Mouse (Mus musculus) MEL-GATA-1-ER (cell line): ENCODE data around the gene Rtn4rl1.
"Not testable (repeated sequence)": the region's sequence is repeated elsewhere in the genome, so short reads cannot be mapped to it uniquely, and the experiment has no call there.

Experiments
- DNase-seq: peaks from one replicate; pipeline ENCODE4 v3.0.0-alpha.2; 2012; ENCODE audit warnings: low read depth; ENCODE audit errors: extremely low read depth

The Rtn4rl1 gene

GRCm38 (mm10) chr11:75165441-75166192, 28.0 kb upstream of the Rtn4rl1 start:
- DNase-seq: no peak

- no peak for DNase-seq
Measured at GRCm38 (mm10) chr11:75166193-75166842, 27.3 kb upstream of the Rtn4rl1 start.

GRCm38 (mm10) chr11:75166861-75167642, 26.5 kb upstream of the Rtn4rl1 start:
- DNase-seq: no peak

GRCm38 (mm10) chr11:75167643-75168589, 25.7 kb upstream of the Rtn4rl1 start:
- DNase-seq: no peak

- DNase-seq: no peak
Measured at GRCm38 (mm10) chr11:75168590-75169361, 24.8 kb upstream of the Rtn4rl1 start.

GRCm38 (mm10) chr11:75169405-75170080, 24.0 kb upstream of the Rtn4rl1 start, which contains the start of gene Hic1:
TSS of gene Hic1 (minus strand) at chr11:75169519.
- no peak for DNase-seq

- DNase-seq: peak; percentile 93
Measured at GRCm38 (mm10) chr11:75170136-75170751, 23.3 kb upstream of the Rtn4rl1 start.

- DNase-seq: no peak
Measured at GRCm38 (mm10) chr11:75171186-75171865, 22.3 kb upstream of the Rtn4rl1 start.

- DNase-seq: no peak
Measured at GRCm38 (mm10) chr11:75172151-75173094, 21.2 kb upstream of the Rtn4rl1 start.

GRCm38 (mm10) chr11:75173095-75173798, 20.3 kb upstream of the Rtn4rl1 start:
- DNase-seq: no peak

GRCm38 (mm10) chr11:75173799-75174165, 19.8 kb upstream of the Rtn4rl1 start:
- no peak for DNase-seq

GRCm38 (mm10) chr11:75174574-75174973, 19.0 kb upstream of the Rtn4rl1 start:
- DNase-seq: not testable (repeated sequence)

GRCm38 (mm10) chr11:75178011-75178410, 15.6 kb upstream of the Rtn4rl1 start:
- DNase-seq: no peak

GRCm38 (mm10) chr11:75178672-75179208, 14.8 kb upstream of the Rtn4rl1 start, which contains the start of gene Ovca2:
TSS of gene Ovca2 (minus strand) at chr11:75178835.
- DNase-seq: no peak

- no peak for DNase-seq
Measured at GRCm38 (mm10) chr11:75183917-75184570, 9.5 kb upstream of the Rtn4rl1 start.

GRCm38 (mm10) chr11:75184573-75184972, 9.0 kb upstream of the Rtn4rl1 start:
- DNase-seq: no peak
